Comparison of ENCODE assay signal across 11 mouse cellular contexts in genomic region chr11:100428612-100429199, GRCm38 (mm10). TPM values are rescaled to one million over a fixed set of nuclear protein-coding genes. Genes with fewer than 3 reads are reported as not detected.
DNase-seq lines count a peak whose midpoint lies in the region; ATAC-seq and TF ChIP-seq lines count a peak whose summit lies in the region.
"Had no signal": no experiment of that assay in that cellular context is flagged by ENCODE, and none has a peak within 500 bp of the region (broad histone marks: within the 10 kb centered on the region; RNA-seq: fewer than 3 reads in every experiment).

No protein-coding gene starts in this region.

- no peak overlapping the region for H3K27ac ChIP-seq in forebrain, postnatal 0 days (ENCODE audit: low read depth, low read length)
- no peak overlapping the region for H3K27ac ChIP-seq in forebrain, embryonic 10.5 days
- 0 out of 2 replicates have a peak overlapping the region, but pooled peaks have one; percentile 23 for H3K27ac ChIP-seq in limb, embryonic 12.5 days
- H3K27ac ChIP-seq in limb, embryonic 10.5 days = no peak overlapping the region
- peak overlapping the region; percentile 51; the same call in 1 of the 2 replicates for H3K27ac ChIP-seq in limb, embryonic 15.5 days
- no peak overlapping the region for H3K27ac ChIP-seq in thymus, adult 2 months (ENCODE audit: control insufficient read depth, insufficient read depth, low read length)
- H3K27ac ChIP-seq: embryonic facial prominence, embryonic 13.5 days had no signal

- no peak for ATAC-seq in forebrain, postnatal 0 days
- ATAC-seq in limb, embryonic 12.5 days (ENCODE audit: insufficient number of reproducible peaks, insufficient read depth, low FRiP score, low TSS enrichment, low read depth) = no peak
- ATAC-seq in limb, embryonic 15.5 days (ENCODE audit: insufficient number of reproducible peaks, low FRiP score, low TSS enrichment, low read depth) = no peak

- H3K36me3 ChIP-seq in forebrain, postnatal 0 days (ENCODE audit: insufficient read depth) = peaks cover 19% of the 10 kb centered on the region
- H3K36me3 ChIP-seq in forebrain, embryonic 10.5 days (replicated peaks) = peaks cover 72% of the 10 kb centered on the region
- peaks cover 87% of the 10 kb centered on the region for H3K36me3 ChIP-seq in limb, embryonic 12.5 days
- peaks cover 86% of the 10 kb centered on the region for H3K36me3 ChIP-seq in limb, embryonic 10.5 days
- H3K36me3 ChIP-seq in limb, embryonic 15.5 days = peaks cover 60% of the 10 kb centered on the region
- H3K36me3 ChIP-seq in thymus, adult 2 months (ENCODE audit: control insufficient read depth, insufficient read depth, low read length) = peaks cover 26% of the 10 kb centered on the region

- no peaks in the 10 kb centered on the region for H3K4me1 ChIP-seq in forebrain, postnatal 0 days (ENCODE audit: insufficient read depth)
- H3K4me1 ChIP-seq in forebrain, embryonic 10.5 days = 0 out of 2 replicates have a peak, but pooled peaks cover 10% of the 10 kb centered on the region
- no peaks in the 10 kb centered on the region for H3K4me1 ChIP-seq in limb, embryonic 12.5 days (replicated peaks)
- no peaks in the 10 kb centered on the region for H3K4me1 ChIP-seq in limb, embryonic 10.5 days
- H3K4me1 ChIP-seq in limb, embryonic 15.5 days = no peaks in the 10 kb centered on the region
- no peaks in the 10 kb centered on the region for H3K4me1 ChIP-seq in thymus, adult 2 months (replicated peaks; ENCODE audit: control insufficient read depth, insufficient read depth, low read length)
- H3K4me1 ChIP-seq: embryonic facial prominence, embryonic 13.5 days had no signal

- TF ChIP-seq CTCF in forebrain, postnatal 0 days (IDR thresholded peaks at IDR 0.05; ENCODE audit: low read depth) = no peak
- no peak for TF ChIP-seq CTCF in thymus, adult 2 months (IDR thresholded peaks at IDR 0.05; ENCODE audit: borderline replicate concordance, control insufficient read depth, extremely low read depth, insufficient read depth, low read length, poor library complexity)

- no peak for TF ChIP-seq POLR2A in thymus, adult 2 months (IDR thresholded peaks at IDR 0.05; ENCODE audit: control insufficient read depth, extremely low read depth, insufficient read depth, low read length, poor library complexity)

- no peak overlapping the region for H3K9ac ChIP-seq in forebrain, postnatal 0 days
- H3K9ac ChIP-seq in limb, embryonic 12.5 days (replicated peaks) = no peak overlapping the region
- no peak overlapping the region for H3K9ac ChIP-seq in limb, embryonic 15.5 days
- H3K9ac ChIP-seq: embryonic facial prominence, embryonic 13.5 days had no signal

- no peaks in the 10 kb centered on the region for H3K27me3 ChIP-seq in forebrain, postnatal 0 days (ENCODE audit: insufficient read depth, low read length)
- no peaks in the 10 kb centered on the region for H3K27me3 ChIP-seq in forebrain, embryonic 10.5 days (ENCODE audit: poor library complexity, severe bottlenecking)
- no peaks in the 10 kb centered on the region for H3K27me3 ChIP-seq in limb, embryonic 12.5 days
- H3K27me3 ChIP-seq in limb, embryonic 10.5 days (ENCODE audit: low read depth, poor library complexity, severe bottlenecking) = no peaks in the 10 kb centered on the region
- H3K27me3 ChIP-seq in limb, embryonic 15.5 days = no peaks in the 10 kb centered on the region
- no peaks in the 10 kb centered on the region for H3K27me3 ChIP-seq in thymus, adult 2 months (ENCODE audit: control insufficient read depth, insufficient read depth, low read length)
- H3K27me3 ChIP-seq: CH12.LX; embryonic facial prominence, embryonic 13.5 days had no signal

- no peaks in the 10 kb centered on the region for H3K9me3 ChIP-seq in forebrain, postnatal 0 days (ENCODE audit: low read length)
- no peaks in the 10 kb centered on the region for H3K9me3 ChIP-seq in forebrain, embryonic 10.5 days
- no peaks in the 10 kb centered on the region for H3K9me3 ChIP-seq in limb, embryonic 12.5 days
- no peaks in the 10 kb centered on the region for H3K9me3 ChIP-seq in limb, embryonic 10.5 days (replicated peaks)
- no peaks in the 10 kb centered on the region for H3K9me3 ChIP-seq in limb, embryonic 15.5 days
- H3K9me3 ChIP-seq: embryonic facial prominence, embryonic 13.5 days had no signal

- DNase-seq in forebrain, postnatal 0 days = peak; percentile 35
- DNase-seq in forebrain, embryonic 10.5 days (ENCODE audit: extremely low spot score, low spot score) = no peak
- DNase-seq in limb, embryonic 10.5 days (ENCODE audit: low spot score) = no peak
- DNase-seq in adrenal gland, postnatal 14 days = peak; percentile 88
- DNase-seq in thymus, adult 2 months = no peak
- DNase-seq in lung, adult 18-20 months = no peak

- WGBS in forebrain, postnatal 0 days = 29% methylated on average over 9 of the region's 9 CpGs
- 89% methylated on average over 9 of the region's 9 CpGs for WGBS in forebrain, embryonic 10.5 days
- 85% methylated on average over 9 of the region's 9 CpGs for WGBS in limb, embryonic 12.5 days
- 87% methylated on average over 9 of the region's 9 CpGs for WGBS in limb, embryonic 10.5 days
- 58% methylated on average over 9 of the region's 9 CpGs for WGBS in limb, embryonic 15.5 days
- WGBS in thymus, adult 2 months = 91% methylated on average over 9 of the region's 9 CpGs

- no peak overlapping the region for H3K4me2 ChIP-seq in forebrain, postnatal 0 days (ENCODE audit: low read depth)
- no peak overlapping the region for H3K4me2 ChIP-seq in limb, embryonic 12.5 days
- no peak overlapping the region for H3K4me2 ChIP-seq in limb, embryonic 15.5 days
- H3K4me2 ChIP-seq: embryonic facial prominence, embryonic 13.5 days had no signal

- no peak overlapping the region for H3K4me3 ChIP-seq in forebrain, postnatal 0 days (ENCODE audit: low read depth, low read length)
- H3K4me3 ChIP-seq in forebrain, embryonic 10.5 days = no peak overlapping the region
- no peak overlapping the region for H3K4me3 ChIP-seq in limb, embryonic 12.5 days (replicated peaks)
- H3K4me3 ChIP-seq in limb, embryonic 10.5 days = no peak overlapping the region
- no peak overlapping the region for H3K4me3 ChIP-seq in limb, embryonic 15.5 days
- H3K4me3 ChIP-seq in thymus, adult 2 months (ENCODE audit: control insufficient read depth, insufficient read depth, low read length) = no peak overlapping the region
- H3K4me3 ChIP-seq: embryonic facial prominence, embryonic 13.5 days had no signal

RNA-seq across cellular contexts. Expression of gene Nt5c3b, which starts 12.9 kb away (rescaled TPM):
- total RNA-seq in forebrain, postnatal 0 days (2014; rRNA removed) = 63.0 and 80.5 TPM in 2 replicates
- polyA plus RNA-seq in forebrain, postnatal 0 days (2015; fragmentation: Nextera tagmentation; extraction: Ambion mirVana) = 113 and 118 TPM in 2 replicates
- polyA plus RNA-seq in forebrain, embryonic 10.5 days (2016; fragmentation: Nextera tagmentation; extraction: Ambion mirVana) = 122 and 125 TPM in 2 replicates
- 173 and 183 TPM in 2 replicates for polyA plus RNA-seq in limb, embryonic 12.5 days (2016; fragmentation: Nextera tagmentation; extraction: Ambion mirVana)
- polyA plus RNA-seq in limb, embryonic 10.5 days (2016; fragmentation: Nextera tagmentation; extraction: Ambion mirVana) = 149 and 173 TPM in 2 replicates
- total RNA-seq in adrenal gland, postnatal 14 days (2021) = 51.5 and 57.5 TPM in 2 replicates
- polyA plus RNA-seq in limb, embryonic 15.5 days (2015; fragmentation: Nextera tagmentation; extraction: Ambion mirVana) = 137 and 141 TPM in 2 replicates
- polyA plus RNA-seq in thymus, adult 2 months (2012; rRNA removed) = 129 and 136 TPM in 2 replicates

RNA-seq across cellular contexts. Expression of gene Klhl10, which starts 13.0 kb away (rescaled TPM):
- total RNA-seq in forebrain, postnatal 0 days (2014; rRNA removed) = 0.29 and 0.46 TPM in 2 replicates
- polyA plus RNA-seq in forebrain, postnatal 0 days (2015; fragmentation: Nextera tagmentation; extraction: Ambion mirVana) = 0.53 and 0.65 TPM in 2 replicates
- 0.51 and 0.76 TPM in 2 replicates for polyA plus RNA-seq in forebrain, embryonic 10.5 days (2016; fragmentation: Nextera tagmentation; extraction: Ambion mirVana)
- 1.0 and 1.1 TPM in 2 replicates for polyA plus RNA-seq in limb, embryonic 12.5 days (2016; fragmentation: Nextera tagmentation; extraction: Ambion mirVana)
- 0.63 and 0.69 TPM in 2 replicates for polyA plus RNA-seq in limb, embryonic 10.5 days (2016; fragmentation: Nextera tagmentation; extraction: Ambion mirVana)
- 0.94 and 1.5 TPM in 2 replicates for total RNA-seq in adrenal gland, postnatal 14 days (2021)
- 0.64 and 0.70 TPM in 2 replicates for polyA plus RNA-seq in limb, embryonic 15.5 days (2015; fragmentation: Nextera tagmentation; extraction: Ambion mirVana)
- 0.58 and 0.66 TPM in 2 replicates for polyA plus RNA-seq in thymus, adult 2 months (2012; rRNA removed)
- polyA plus RNA-seq: small intestine, adult 2 months had no signal

RNA-seq across cellular contexts. Expression of gene Fkbp10, which starts 13.2 kb away (rescaled TPM):
- total RNA-seq in forebrain, postnatal 0 days (2014; rRNA removed) = 18.1 and 34.6 TPM in 2 replicates
- polyA plus RNA-seq in forebrain, postnatal 0 days (2015; fragmentation: Nextera tagmentation; extraction: Ambion mirVana) = 23.3 and 23.4 TPM in 2 replicates
- polyA plus RNA-seq in forebrain, embryonic 10.5 days (2016; fragmentation: Nextera tagmentation; extraction: Ambion mirVana) = 37.5 and 37.6 TPM in 2 replicates
- polyA plus RNA-seq in limb, embryonic 12.5 days (2016; fragmentation: Nextera tagmentation; extraction: Ambion mirVana) = 101 and 118 TPM in 2 replicates
- 67.6 and 89.5 TPM in 2 replicates for polyA plus RNA-seq in limb, embryonic 10.5 days (2016; fragmentation: Nextera tagmentation; extraction: Ambion mirVana)
- total RNA-seq in adrenal gland, postnatal 14 days (2021) = 33.8 and 38.9 TPM in 2 replicates
- 210 and 239 TPM in 2 replicates for polyA plus RNA-seq in limb, embryonic 15.5 days (2015; fragmentation: Nextera tagmentation; extraction: Ambion mirVana)
- polyA plus RNA-seq in thymus, adult 2 months (2012; rRNA removed) = 7.8 and 9.5 TPM in 2 replicates

RNA-seq across cellular contexts. Expression of gene P3h4, which starts 14.1 kb away (rescaled TPM):
- total RNA-seq in forebrain, postnatal 0 days (2014; rRNA removed) = 16.8 and 27.1 TPM in 2 replicates
- polyA plus RNA-seq in forebrain, postnatal 0 days (2015; fragmentation: Nextera tagmentation; extraction: Ambion mirVana) = 17.9 and 19.8 TPM in 2 replicates
- 18.7 and 20.5 TPM in 2 replicates for polyA plus RNA-seq in forebrain, embryonic 10.5 days (2016; fragmentation: Nextera tagmentation; extraction: Ambion mirVana)
- polyA plus RNA-seq in limb, embryonic 12.5 days (2016; fragmentation: Nextera tagmentation; extraction: Ambion mirVana) = 54.3 and 58.3 TPM in 2 replicates
- polyA plus RNA-seq in limb, embryonic 10.5 days (2016; fragmentation: Nextera tagmentation; extraction: Ambion mirVana) = 33.9 and 45.3 TPM in 2 replicates
- 25.8 and 26.7 TPM in 2 replicates for total RNA-seq in adrenal gland, postnatal 14 days (2021)
- 107 and 114 TPM in 2 replicates for polyA plus RNA-seq in limb, embryonic 15.5 days (2015; fragmentation: Nextera tagmentation; extraction: Ambion mirVana)
- polyA plus RNA-seq in thymus, adult 2 months (2012; rRNA removed) = 22.3 and 23.6 TPM in 2 replicates
- total RNA-seq: CH12.LX had no signal

RNA-seq across cellular contexts. Expression of gene Jup, which starts 31.1 kb away (rescaled TPM):
- total RNA-seq in forebrain, postnatal 0 days (2014; rRNA removed) = 76.6 and 106 TPM in 2 replicates
- polyA plus RNA-seq in forebrain, postnatal 0 days (2015; fragmentation: Nextera tagmentation; extraction: Ambion mirVana) = 59.4 and 67.0 TPM in 2 replicates
- polyA plus RNA-seq in forebrain, embryonic 10.5 days (2016; fragmentation: Nextera tagmentation; extraction: Ambion mirVana) = 27.2 and 29.1 TPM in 2 replicates
- 44.1 and 49.3 TPM in 2 replicates for polyA plus RNA-seq in limb, embryonic 12.5 days (2016; fragmentation: Nextera tagmentation; extraction: Ambion mirVana)
- 35.6 and 41.8 TPM in 2 replicates for polyA plus RNA-seq in limb, embryonic 10.5 days (2016; fragmentation: Nextera tagmentation; extraction: Ambion mirVana)
- total RNA-seq in adrenal gland, postnatal 14 days (2021) = 101 and 102 TPM in 2 replicates
- polyA plus RNA-seq in limb, embryonic 15.5 days (2015; fragmentation: Nextera tagmentation; extraction: Ambion mirVana) = 305 and 309 TPM in 2 replicates
- 220 and 221 TPM in 2 replicates for polyA plus RNA-seq in thymus, adult 2 months (2012; rRNA removed)

Comparison
In these comparisons a context has a peak if more than half of its experiments do, and no peak if none do; other contexts are left out.
1. DNase-seq: peak in forebrain, postnatal 0 days (single experiment) and adrenal gland, postnatal 14 days (single experiment); none in forebrain, embryonic 10.5 days (single experiment), limb, embryonic 10.5 days (single experiment), thymus, adult 2 months (single experiment) and lung, adult 18-20 months (0 of 2).
2. H3K27ac ChIP-seq: peak in limb, embryonic 12.5 days (single experiment) and limb, embryonic 15.5 days (single experiment); none in forebrain, postnatal 0 days (single experiment), forebrain, embryonic 10.5 days (single experiment), limb, embryonic 10.5 days (single experiment) and thymus, adult 2 months (single experiment).